Mouse (Mus musculus): Measurements from ENCODE around the gene Fbxw5.

The Fbxw5 gene

DNA sequence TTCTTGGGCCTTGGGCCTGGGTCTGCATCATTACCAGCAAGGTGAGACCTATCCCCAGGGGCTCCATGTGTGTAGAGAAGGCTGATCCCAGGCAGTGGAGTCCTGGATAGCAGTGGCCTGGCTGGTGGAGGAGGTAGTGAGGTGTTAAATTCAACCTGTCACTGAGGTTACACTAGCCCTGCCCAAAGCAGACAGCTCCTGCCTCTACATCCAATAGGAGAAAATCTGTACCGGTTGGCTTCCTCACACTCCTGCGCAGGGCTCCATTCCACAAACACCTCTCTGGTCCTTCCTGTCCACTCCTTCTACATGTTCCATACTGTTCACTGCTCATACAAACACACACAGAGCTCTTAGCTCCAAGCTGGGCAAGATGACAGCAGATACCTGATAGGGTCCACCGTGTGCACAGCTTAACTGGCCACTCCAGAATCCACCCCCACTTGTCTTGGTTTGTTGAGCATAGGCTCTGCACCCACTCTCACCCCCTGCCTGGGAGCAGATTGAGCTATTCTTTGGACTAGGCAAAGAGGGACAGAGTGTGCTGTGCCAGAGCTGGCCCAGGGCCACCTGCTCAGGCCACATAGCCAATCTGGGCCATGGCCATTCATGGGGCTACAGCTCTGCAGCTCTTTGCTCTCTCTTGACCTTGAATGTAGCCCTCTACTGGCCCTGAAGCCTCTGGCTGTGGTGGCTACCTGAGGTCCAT is 22.4 kb upstream of the Fbxw5 start:
- in situ Hi-C loops (cut with MboI, MseI), result no loop called here

DNA sequence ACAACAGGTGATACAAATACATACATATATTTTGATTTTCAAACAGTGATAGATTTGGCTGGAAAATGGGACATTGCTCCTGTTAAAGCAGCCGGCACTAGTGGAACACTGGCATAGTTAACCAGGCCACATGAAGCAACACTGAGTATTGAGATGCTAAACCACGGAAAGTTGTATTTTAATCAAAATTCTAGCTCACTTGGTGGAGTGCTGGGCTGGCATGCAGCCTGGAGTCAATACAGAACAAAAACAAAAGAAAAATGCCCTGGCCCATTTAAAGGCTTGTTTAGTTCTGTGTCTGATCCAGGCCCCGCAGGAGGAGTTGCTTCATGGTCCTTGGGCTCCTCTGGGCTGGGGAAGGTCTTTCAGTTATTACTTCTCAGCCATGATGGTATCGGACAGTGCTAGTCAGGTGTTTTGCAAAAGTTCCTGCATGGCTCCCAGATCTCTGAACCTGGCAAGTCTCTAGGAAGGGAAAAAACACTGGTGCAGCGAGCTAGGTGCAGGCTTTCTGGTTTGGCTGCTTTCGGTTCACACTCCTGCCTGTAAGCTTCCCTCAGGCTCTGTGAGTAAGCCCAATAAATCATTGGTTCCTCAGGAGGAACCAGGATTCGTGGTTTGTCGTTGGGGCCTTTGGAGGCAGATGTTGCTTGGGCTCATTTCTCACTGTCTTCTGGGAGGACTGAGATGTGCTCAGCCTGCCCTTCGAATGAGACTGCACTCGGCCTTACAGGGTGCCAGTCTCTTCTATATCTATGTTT is 20.8 kb upstream of the Fbxw5 start:
- in situ Hi-C loops (cut with MboI, MseI), result no loop called here

GRCm38 (mm10) chr2:25480541-25480940 is 20.0 kb upstream of the Fbxw5 start:
- in situ Hi-C loops (cut with MboI, MseI), result no loop called here

DNA sequence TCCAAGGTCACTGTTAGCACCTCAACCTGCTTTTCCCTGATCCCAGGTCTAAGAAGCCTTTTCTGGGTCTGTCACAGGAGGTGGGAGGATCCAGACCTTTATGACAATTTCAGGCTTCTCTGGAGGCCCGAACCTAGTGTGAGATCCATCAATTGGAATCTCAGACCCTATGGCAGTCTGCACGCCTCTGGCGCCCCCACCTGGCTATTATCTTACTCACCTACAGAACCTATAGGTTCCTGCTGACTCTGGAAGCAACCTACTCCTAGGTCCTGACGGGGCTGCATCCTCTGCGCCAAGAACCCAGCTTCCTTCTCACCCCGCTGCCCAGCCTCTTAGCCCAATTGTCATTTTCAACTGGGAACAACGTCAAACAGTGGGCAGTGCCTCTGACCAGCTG is 17.6 kb upstream of the Fbxw5 start:
- in situ Hi-C loops (cut with MboI, MseI), result no loop called here

- in situ Hi-C loops (cut with MboI, MseI), result no loop called here
Measured at GRCm38 (mm10) chr2:25484901-25485647, 15.5 kb upstream of the Fbxw5 start.

GRCm38 (mm10) chr2:25487965-25488670 is 12.4 kb upstream of the Fbxw5 start:
- in situ Hi-C loops (cut with MboI, MseI), result no loop called here

GRCm38 (mm10) chr2:25488671-25489068 is 11.9 kb upstream of the Fbxw5 start:
- in situ Hi-C loops (cut with MboI, MseI), result no loop called here

DNA sequence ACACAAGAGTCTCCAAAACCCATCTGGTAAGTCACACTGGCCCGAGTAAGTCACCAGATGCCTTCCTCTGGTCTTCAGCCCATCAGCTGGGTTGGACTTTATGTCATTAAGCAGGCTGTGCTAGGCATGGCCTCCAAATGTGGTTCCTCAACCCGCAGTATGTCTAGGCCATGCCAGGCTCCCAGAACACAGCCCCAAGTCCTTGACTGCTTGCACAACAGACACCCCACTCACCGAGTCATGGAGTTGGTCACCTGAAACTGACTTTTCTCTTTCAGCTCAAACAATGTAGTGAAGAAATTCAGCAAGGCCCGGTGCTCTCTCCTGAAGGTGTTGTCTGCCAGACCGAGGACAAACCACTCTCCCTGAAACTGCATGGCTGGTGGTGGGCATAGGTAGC is 7.6 kb upstream of the Fbxw5 start:
- in situ Hi-C loops (cut with MboI, MseI), result loop anchor here (5.0 kb wide), 1 partner anchor 1079 kb away; no protein-coding TSS in a partner anchor

DNA sequence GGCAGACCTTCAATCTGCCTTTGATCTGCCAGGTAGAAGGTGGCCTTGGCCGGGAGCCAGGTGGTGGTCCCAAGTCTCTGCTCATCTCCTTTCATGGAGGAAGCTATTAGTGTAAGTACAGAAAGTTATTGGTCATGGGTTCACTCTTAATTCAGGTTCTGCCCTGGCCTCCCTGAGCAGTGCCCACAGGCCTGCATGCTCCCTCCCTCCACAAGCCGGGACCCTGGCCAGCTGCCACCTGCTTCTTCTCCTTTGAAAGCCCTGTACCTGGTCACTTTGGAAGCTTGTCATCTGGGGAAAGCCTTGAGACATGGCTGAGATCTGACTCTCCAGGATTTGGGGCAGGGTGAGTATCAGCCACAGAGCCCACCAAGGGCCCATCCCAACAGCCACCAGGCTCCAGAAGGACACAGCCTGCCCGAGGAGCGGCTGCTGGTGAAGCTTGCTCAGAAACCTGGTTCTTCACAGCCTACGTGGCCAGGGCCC is 7.0 kb upstream of the Fbxw5 start, which contains the start of gene Lcn12:
Lcn12 (minus strand) TSS at position 436 of the 486 bp plus-strand sequence.
- in situ Hi-C loops (cut with MboI, MseI), result loop anchor here (5.0 kb wide), 1 partner anchor 1079 kb away; no protein-coding TSS in a partner anchor

DNA sequence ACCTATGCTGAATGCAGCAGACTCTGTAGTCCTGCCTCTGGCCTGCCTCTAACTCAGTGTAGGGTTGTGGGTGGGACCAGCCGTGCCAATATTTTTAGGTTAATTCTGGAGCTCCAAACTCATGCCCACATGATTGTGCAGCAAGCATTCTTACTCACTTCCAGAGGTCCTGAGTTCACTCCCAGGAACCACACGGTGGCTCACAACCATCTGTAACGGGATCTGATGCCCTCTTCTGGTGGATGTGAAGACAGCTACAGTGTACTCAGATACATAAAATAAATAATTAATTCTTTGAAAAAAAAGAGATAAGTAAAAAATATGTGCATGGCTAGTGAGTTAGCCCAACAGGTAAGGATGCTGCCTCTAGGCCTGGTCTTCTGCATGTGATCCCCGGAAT is 4.1 kb upstream of the Fbxw5 start:
- in situ Hi-C loops (cut with MboI, MseI), result no loop called here

DNA sequence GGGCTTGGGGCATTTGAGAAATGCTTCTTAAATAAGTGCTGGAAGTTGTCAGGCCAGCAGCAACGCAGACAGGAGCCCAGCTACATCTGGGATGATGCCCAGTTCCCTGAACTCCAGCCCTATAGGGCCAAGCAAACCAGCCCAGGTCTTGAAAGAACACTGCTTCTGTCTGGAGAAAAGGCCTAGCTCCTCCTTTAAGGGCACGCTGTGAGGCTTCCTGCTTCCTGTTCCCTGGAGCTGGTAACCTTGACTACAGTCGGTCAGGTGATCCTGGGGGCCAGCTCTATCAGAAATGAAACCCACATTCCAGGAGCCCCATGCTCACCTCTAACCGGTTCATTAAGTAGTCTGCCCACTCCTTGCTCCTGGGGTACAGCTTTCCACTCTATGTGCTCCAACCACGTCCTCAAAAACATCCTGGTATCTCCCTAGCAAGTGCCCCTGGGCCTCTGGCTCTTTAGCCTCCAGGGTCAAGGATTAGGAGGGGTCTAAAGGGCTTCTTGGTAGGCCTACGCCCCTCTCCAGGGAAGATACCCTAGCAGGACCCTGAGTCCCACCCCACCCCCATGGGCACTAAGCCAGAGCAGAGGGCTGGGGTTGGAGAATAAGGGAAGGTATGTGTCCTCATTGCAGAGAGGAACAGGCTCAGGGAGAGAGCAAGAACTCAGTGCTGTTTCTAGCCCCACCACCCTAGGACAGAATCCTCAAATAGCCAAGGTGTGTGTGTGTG is 2.5 kb upstream of the Fbxw5 start:
- in situ Hi-C loops (cut with MboI, MseI), result no loop called here

DNA sequence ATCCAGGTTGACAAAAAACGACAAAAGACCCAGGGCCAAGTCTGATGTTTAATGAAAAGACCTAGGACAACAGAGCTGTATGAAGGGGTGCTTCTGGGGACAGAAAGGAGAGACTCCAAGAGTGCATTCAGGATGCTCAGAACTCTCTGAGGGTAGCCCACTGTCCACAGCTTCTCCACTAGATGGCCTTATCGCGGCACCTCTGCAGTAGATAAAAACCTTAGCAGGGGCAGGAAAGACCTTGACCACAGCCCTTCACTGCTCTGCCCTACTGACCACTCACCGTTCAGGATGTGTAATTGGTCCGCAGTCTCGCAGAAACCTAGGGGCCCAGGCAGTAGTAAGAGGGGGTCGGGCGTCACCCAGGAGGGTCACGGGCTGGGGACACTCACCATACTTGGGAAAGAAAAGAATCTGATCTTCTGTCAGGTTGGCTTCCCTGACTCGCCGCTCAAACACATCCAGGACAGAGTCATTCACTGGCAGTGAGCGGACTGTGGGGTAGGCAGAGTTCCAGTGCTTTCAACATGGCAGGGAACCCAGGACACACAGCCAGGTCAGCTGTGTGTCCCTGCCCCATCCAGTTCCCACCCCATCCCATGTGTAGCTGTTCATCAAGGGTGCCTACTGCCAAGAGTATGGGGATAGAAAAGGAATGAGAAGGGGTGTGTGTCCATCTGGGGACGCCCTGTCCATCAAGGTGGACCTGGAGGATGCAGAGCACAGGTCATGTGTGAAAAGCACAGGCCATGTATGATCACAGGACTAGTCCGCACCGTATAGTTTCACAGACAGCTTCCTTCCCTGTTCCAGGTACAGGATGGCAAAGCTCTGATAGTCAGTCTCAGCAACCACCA is 1.7 kb upstream of the Fbxw5 start:
- in situ Hi-C loops (cut with MboI, MseI), result no loop called here

- in situ Hi-C loops (cut with MboI, MseI), result no loop called here
Measured at GRCm38 (mm10) chr2:25500071-25500575, 427 bp upstream of the Fbxw5 start.

- in situ Hi-C loops (cut with MboI, MseI), result no loop called here
Measured at GRCm38 (mm10) chr2:25501593-25502486, 1.3 kb downstream of the Fbxw5 start, which contains the start of gene C8g. Gene C8g, minus strand, starts transcription at chr2:25501719.

DNA sequence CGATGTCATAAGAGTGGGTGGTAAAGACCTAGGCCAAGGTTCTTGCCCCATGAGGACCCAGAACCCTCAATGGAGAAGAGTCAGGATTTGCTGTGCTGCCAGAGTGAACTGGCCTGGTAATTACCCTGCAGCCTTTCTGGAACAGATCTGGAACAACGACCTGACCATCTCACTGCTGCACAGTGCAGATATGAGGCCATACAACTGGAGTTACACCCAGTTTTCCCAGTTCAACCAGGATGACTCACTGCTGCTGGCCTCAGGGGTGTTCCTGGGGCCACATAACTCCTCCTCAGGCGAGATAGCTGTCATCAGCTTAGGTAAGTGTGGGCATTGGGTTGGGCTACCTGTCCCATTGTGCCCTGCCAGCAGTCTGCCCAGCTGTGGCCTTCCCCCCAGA is 2.2 kb downstream of the Fbxw5 start:
- in situ Hi-C loops (cut with MboI, MseI), result no loop called here

- in situ Hi-C loops (cut with MboI, MseI), result no loop called here
Measured at GRCm38 (mm10) chr2:25504538-25504937, 4.0 kb downstream of the Fbxw5 start.

- in situ Hi-C loops (cut with MboI, MseI), result no loop called here
Measured at GRCm38 (mm10) chr2:25505000-25505399, 4.5 kb downstream of the Fbxw5 start.

GRCm38 (mm10) chr2:25505860-25506259 is 5.3 kb downstream of the Fbxw5 start:
- in situ Hi-C loops (cut with MboI, MseI), result no loop called here

DNA sequence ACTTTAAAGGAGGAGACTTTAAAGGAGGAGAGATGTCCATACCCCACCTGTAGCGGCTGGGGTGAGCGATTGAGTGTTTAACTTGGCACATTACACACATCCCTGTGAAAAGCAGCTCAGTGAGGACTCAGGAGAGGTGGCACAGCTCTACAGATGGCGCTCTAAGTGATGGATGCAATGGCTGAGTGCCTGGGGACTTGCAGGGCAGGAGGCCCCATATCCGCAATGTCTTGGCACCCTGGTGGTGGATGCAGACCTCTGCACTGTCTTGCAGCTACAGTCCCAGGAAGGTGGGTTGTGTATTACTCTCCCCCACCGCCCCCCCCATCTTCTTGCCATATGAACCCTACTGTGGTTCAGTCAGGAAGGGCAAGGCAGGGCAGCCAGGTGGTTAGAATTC is 6.4 kb downstream of the Fbxw5 start:
- in situ Hi-C loops (cut with MboI, MseI), result no loop called here

All from T-helper 2 cell (primary cell).